Mouse (Mus musculus) stomach, postnatal 0 days (tissue): ENCODE results near the gene Eng. TPM values are rescaled to one million over a fixed set of nuclear protein-coding genes. Genes with fewer than 3 reads are reported as not detected.

ENCODE experiments used
- ATAC-seq: fragments of 200-750 bp; cut with Nextera tagmentation; 2 replicates; pipeline ENCODE4 v1.8.0; 2017; ENCODE audit not compliant: low FRiP score, low TSS enrichment
- DNase-seq: peaks from one replicate; pipeline ENCODE4 v3.0.0-alpha.2; 2016; ENCODE audit warnings: low spot score
- H3K27ac ChIP-seq: fragments of 300-500 bp; sonication (generic); replicated peaks from 2 replicates; pipeline ENCODE4 v1.5.1; 2014; ENCODE audit warnings: mild to moderate bottlenecking, control low read depth
- H3K27me3 ChIP-seq: fragments of 300-500 bp; sonication (generic); 2 replicates; pipeline ENCODE4 v1.6.1; 2014; ENCODE audit warnings: low read length; ENCODE audit not compliant: control insufficient read depth, insufficient read depth
- H3K36me3 ChIP-seq: fragments of 300-500 bp; sonication (generic); 2 replicates; pipeline ENCODE4 v1.6.1; 2014; ENCODE audit warnings: low read length, mixed read lengths; ENCODE audit not compliant: control insufficient read depth, insufficient read depth
- H3K4me1 ChIP-seq: fragments of 300-500 bp; sonication (generic); replicated peaks from 2 replicates; pipeline ENCODE4 v1.6.1; 2014; ENCODE audit warnings: antibody characterized with exemption; ENCODE audit not compliant: control insufficient read depth, insufficient read depth
- H3K4me2 ChIP-seq: fragments of 300-500 bp; sonication (generic); replicated peaks from 2 replicates; pipeline ENCODE4 v1.6.1; 2014; ENCODE audit warnings: low read depth, mild to moderate bottlenecking, control low read depth, moderate library complexity
- H3K4me3 ChIP-seq: fragments of 300-500 bp; sonication (generic); 2 replicates; pipeline ENCODE4 v1.5.1; 2014; ENCODE audit warnings: low read depth, low read length, control low read depth
- H3K9ac ChIP-seq: fragments of 300-500 bp; sonication (generic); 2 replicates; pipeline ENCODE4 v1.6.1; 2014; ENCODE audit warnings: mild to moderate bottlenecking, low read length, control low read depth, mixed read lengths
- H3K9me3 ChIP-seq: fragments of 300-500 bp; sonication (generic); 2 replicates; pipeline ENCODE4 v1.6.1; 2016; ENCODE audit warnings: low read length; ENCODE audit not compliant: control insufficient read depth
- CTCF ChIP-seq: IDR thresholded peaks from 2 replicates; pipeline ENCODE4 v1.5.1; 2016; ENCODE audit warnings: antibody characterized with exemption, low read depth, mild to moderate bottlenecking, moderate library complexity
- EP300 ChIP-seq: optimal IDR thresholded peaks from 2 replicates; pipeline ENCODE3; 2016; ENCODE audit warnings: antibody characterized with exemption
- WGBS: fragments of 180-500 bp; shearing (Covaris S2); extraction: QIAGEN DNeasy Blood & Tissue Kit; methylation state at CpG from one replicate; pipeline ENCODE4 v1.1.7; 2014; 5-methylcytosine and 5-hydroxymethylcytosine counted together
- polyA plus RNA-seq: library from polyadenylated mRNA; unstranded; fragments of >200 nt; fragmentation: Nextera tagmentation; extraction: Ambion mirVana; gene quantifications from 2 replicates; pipeline ENCODE4 v1.2.1, GENCODE M21; 2015

Eng gene
- 23.0 and 23.3 TPM in 2 replicates for polyA plus RNA-seq

- 53% methylated on average over 31 of the region's 31 CpGs for WGBS
- peak within 1 kb of the TSS; percentile 41 for H3K4me3 ChIP-seq
- H3K27me3 ChIP-seq: no peaks in the 10 kb centered on the region
- peak within 1 kb of the TSS; percentile 34 for H3K4me2 ChIP-seq
- H3K9me3 ChIP-seq: no peaks in the 10 kb centered on the region
- peak within 1 kb of the TSS; percentile 88 for H3K27ac ChIP-seq
- no peaks in the 10 kb centered on the region for H3K36me3 ChIP-seq
- TF ChIP-seq EP300 (no peak), CTCF (no peak)
- ATAC-seq (peak; percentile 43; the same call in 1 of the 2 replicates), DNase-seq (no peak)
- H3K4me1 ChIP-seq: no peaks in the 10 kb centered on the region
- peak within 1 kb of the TSS; percentile 59 for H3K9ac ChIP-seq
These were observed at the start of gene Eng for GRCm38 (mm10) chr2:32646379-32647056. Gene Eng (plus strand): TSS chr2:32646595.

- H3K4me3 ChIP-seq: no peak overlapping the region
- no peaks in the 10 kb centered on the region; the same call in 1 of the 2 replicates for H3K4me1 ChIP-seq
- no peak for ATAC-seq
- no peak overlapping the region for H3K27ac ChIP-seq
- no peak overlapping the region for H3K9ac ChIP-seq
- no peak overlapping the region for H3K4me2 ChIP-seq
- H3K9me3 ChIP-seq: no peaks in the 10 kb centered on the region
- WGBS: 88% methylated on average over 13 of the region's 13 CpGs
- no peak for DNase-seq
- H3K36me3 ChIP-seq: peaks cover 6% of the 10 kb centered on the region; the same call in 1 of the 2 replicates
- H3K27me3 ChIP-seq: no peaks in the 10 kb centered on the region
- TF ChIP-seq EP300: no peak
- no peak for TF ChIP-seq CTCF
These were observed 49.7 kb upstream of the Eng start for GRCm38 (mm10) chr2:32596725-32597124.

DNA sequence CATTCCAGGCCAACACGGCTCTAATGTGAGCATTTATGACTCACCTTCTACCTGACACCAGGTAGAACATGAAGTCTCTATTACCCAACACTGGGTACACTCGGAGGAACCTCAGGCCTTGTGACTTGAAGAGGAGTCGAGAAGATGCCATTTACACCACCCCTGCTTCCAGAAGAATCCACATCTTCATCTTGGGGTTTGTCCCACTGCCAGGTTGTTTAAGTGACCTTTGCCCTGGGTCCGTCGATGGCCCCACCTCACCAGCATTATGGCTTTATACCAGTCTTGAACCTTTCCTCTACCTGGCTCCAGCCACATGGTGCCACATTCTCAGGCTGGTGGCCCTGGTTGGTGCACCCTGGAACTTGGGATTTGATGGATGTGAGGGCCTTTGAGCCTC, 49.1 kb upstream of the Eng start:
- ATAC-seq: no peak
- DNase-seq: no peak

DNA sequence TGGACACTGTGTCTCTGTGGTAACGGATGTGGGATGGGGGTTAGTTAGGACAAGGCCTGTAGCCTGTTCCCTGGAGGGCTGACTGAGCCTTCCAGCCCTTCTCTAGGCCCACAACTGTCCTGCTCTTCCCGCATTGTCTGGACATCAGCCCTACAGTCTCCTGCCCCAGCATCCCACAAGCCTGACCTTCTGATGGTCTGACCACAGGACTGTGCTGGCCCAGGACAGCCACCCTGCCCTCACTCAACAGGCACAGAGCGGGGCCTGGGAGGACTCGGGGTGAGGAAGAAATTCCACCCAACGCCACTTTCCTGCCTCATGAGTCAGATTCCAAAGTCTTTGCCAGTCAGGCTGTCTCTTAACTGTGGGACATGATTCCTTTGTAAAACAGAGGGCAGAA, 48.7 kb upstream of the Eng start:
- 78% methylated on average over 5 of the region's 5 CpGs for WGBS
- Histone ChIP-seq H3K9ac (no peak overlapping the region), H3K27me3 (no peaks in the 10 kb centered on the region), H3K36me3 (peaks cover 6% of the 10 kb centered on the region; the same call in 1 of the 2 replicates), H3K4me2 (no peak overlapping the region), H3K27ac (no peak overlapping the region), H3K4me3 (no peak overlapping the region), H3K4me1 (no peaks in the 10 kb centered on the region; the same call in 1 of the 2 replicates), H3K9me3 (no peaks in the 10 kb centered on the region)
- ATAC-seq (no peak), DNase-seq (no peak)
- TF ChIP-seq CTCF (no peak), EP300 (no peak)

More for the DNA sequence above, 49.1 kb upstream of the Eng start:
- H3K4me2 ChIP-seq: no peak overlapping the region
- 82% methylated on average over 5 of the region's 5 CpGs for WGBS
- H3K4me1 ChIP-seq: no peaks in the 10 kb centered on the region; the same call in 1 of the 2 replicates
- H3K9me3 ChIP-seq: no peaks in the 10 kb centered on the region
- H3K4me3 ChIP-seq: no peak overlapping the region
- no peak overlapping the region for H3K27ac ChIP-seq
- H3K36me3 ChIP-seq: peaks cover 6% of the 10 kb centered on the region; the same call in 1 of the 2 replicates
- H3K9ac ChIP-seq: no peak overlapping the region
- TF ChIP-seq EP300 (no peak), CTCF (no peak)
- no peaks in the 10 kb centered on the region for H3K27me3 ChIP-seq

- H3K27me3 ChIP-seq: no peaks in the 10 kb centered on the region
- H3K27ac ChIP-seq: no peak overlapping the region
- no peak for DNase-seq
- H3K9me3 ChIP-seq: no peaks in the 10 kb centered on the region
- no peak for TF ChIP-seq CTCF
- TF ChIP-seq EP300: no peak
- H3K4me1 ChIP-seq: no peaks in the 10 kb centered on the region; the same call in 1 of the 2 replicates
- peaks cover 6% of the 10 kb centered on the region; the same call in 1 of the 2 replicates for H3K36me3 ChIP-seq
- no peak overlapping the region for H3K4me2 ChIP-seq
- no peak overlapping the region for H3K4me3 ChIP-seq
- no peak overlapping the region for H3K9ac ChIP-seq
- 86% methylated on average over 8 of the region's 8 CpGs for WGBS
- ATAC-seq: no peak
These were observed 47.9 kb upstream of the Eng start for GRCm38 (mm10) chr2:32598506-32598905.

- H3K4me3 ChIP-seq: no peak within 1 kb of the TSS
- peaks cover 6% of the 10 kb centered on the region; the same call in 1 of the 2 replicates for H3K36me3 ChIP-seq
- TF ChIP-seq EP300: no peak
- TF ChIP-seq CTCF: no peak
- ATAC-seq (no peak), DNase-seq (no peak)
- H3K4me2 ChIP-seq: no peak within 1 kb of the TSS
- H3K27ac ChIP-seq: no peak within 1 kb of the TSS
- H3K9me3 ChIP-seq: no peaks in the 10 kb centered on the region
- H3K9ac ChIP-seq: no peak within 1 kb of the TSS
- 88% methylated on average over 3 of the region's 3 CpGs for WGBS
- no peaks in the 10 kb centered on the region; the same call in 1 of the 2 replicates for H3K4me1 ChIP-seq
- H3K27me3 ChIP-seq: no peaks in the 10 kb centered on the region
These were observed 47.0 kb upstream of the Eng start, which contains the start of gene St6galnac6 for GRCm38 (mm10) chr2:32599409-32599808. Gene St6galnac6 (plus strand): TSS chr2:32599709.
